Mouse (Mus musculus): ENCODE results near the gene Lsm2.

DNA sequence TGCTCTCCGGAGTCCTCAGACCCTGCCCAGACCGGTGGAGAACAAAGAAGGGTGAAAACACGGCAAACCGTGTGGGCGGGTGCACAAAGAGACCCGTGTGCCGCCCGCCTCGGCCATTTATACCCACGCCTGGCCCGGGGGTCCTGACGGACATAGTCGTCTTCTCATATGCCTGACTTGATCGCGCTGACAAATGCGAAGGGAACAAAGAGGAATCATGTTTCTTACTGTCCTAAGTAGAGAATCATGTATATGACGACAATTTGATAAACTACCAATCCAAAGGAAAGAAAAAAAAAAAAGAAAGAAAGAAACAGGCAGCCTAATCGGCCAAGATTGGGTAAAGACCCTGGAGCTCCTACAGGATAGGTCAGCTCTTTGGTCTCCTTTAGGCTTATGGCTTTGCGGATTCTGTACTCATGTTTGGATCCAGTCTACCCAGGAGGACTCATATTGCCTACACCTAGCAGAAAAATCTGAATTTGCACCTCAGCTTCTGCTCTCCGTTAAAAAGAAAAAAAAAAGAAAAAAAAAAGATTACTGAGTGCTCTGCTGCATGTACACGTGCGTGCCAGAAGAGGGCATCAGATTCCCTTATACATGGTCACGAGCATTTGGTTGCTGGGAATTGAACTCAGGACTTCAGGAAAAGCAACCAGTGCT is 29.2 kb upstream of the Lsm2 start:
- TF ChIP-seq CTCF (IDR thresholded peaks at IDR 0.05; ENCODE audit: insufficient read depth, low read length): peak; percentile 53; the same call in 1 of the 2 replicates
- peak; percentile 85 for TF ChIP-seq POLR2A (IDR thresholded peaks at IDR 0.05; ENCODE audit: borderline replicate concordance, extremely low read depth, low read depth, low read length)

Data from lung, adult 2 months (tissue).